11 mouse cellular contexts compared by ENCODE assay signal in genomic region chr2:132059919-132060318, GRCm38 (mm10). TPM values are rescaled to one million over a fixed set of nuclear protein-coding genes. Genes with fewer than 3 reads are reported as not detected.
DNase-seq lines count a peak whose midpoint lies in the region; ATAC-seq and TF ChIP-seq lines count a peak whose summit lies in the region.
"Had no signal": no experiment of that assay in that cellular context is flagged by ENCODE, and none has a peak within 500 bp of the region (broad histone marks: within the 10 kb centered on the region; RNA-seq: fewer than 3 reads in every experiment).

No protein-coding gene starts in this region.

- H3K4me2 ChIP-seq in liver, embryonic 11.5 days = no peak overlapping the region

- no peaks in the 10 kb centered on the region for H3K27me3 ChIP-seq in liver, adult 2 months (ENCODE audit: control insufficient read depth, insufficient read depth, low read length)
- no peaks in the 10 kb centered on the region for H3K27me3 ChIP-seq in liver, embryonic 11.5 days (replicated peaks; ENCODE audit: control insufficient read depth, insufficient read depth, low read length)

- H3K36me3 ChIP-seq in liver, adult 2 months (ENCODE audit: control insufficient read depth, insufficient read depth, low read length) = peaks cover 50% of the 10 kb centered on the region
- no peaks in the 10 kb centered on the region for H3K36me3 ChIP-seq in liver, embryonic 11.5 days (ENCODE audit: control insufficient read depth, insufficient read depth, low read length)

- H3K79me2 ChIP-seq in liver, adult 2 months (ENCODE audit: control insufficient read depth, insufficient read depth, low read length) = no peaks in the 10 kb centered on the region

- H3K4me1 ChIP-seq in liver, adult 2 months (ENCODE audit: control insufficient read depth, insufficient read depth, low read length) = no peaks in the 10 kb centered on the region
- no peaks in the 10 kb centered on the region for H3K4me1 ChIP-seq in liver, embryonic 11.5 days (replicated peaks; ENCODE audit: control insufficient read depth, insufficient read depth, low read length)

- no peak overlapping the region for H3K9ac ChIP-seq in liver, adult 2 months (ENCODE audit: low read depth, low read length)
- no peak overlapping the region for H3K9ac ChIP-seq in liver, embryonic 11.5 days (ENCODE audit: low read depth, low read length)

- no peak for TF ChIP-seq POLR2A in liver, adult 2 months (IDR thresholded peaks at IDR 0.05; ENCODE audit: extremely low read depth, insufficient read depth, low read length)

- peak; percentile 60; the same call in 1 of the 2 replicates for ATAC-seq in frontal cortex, adult (ENCODE audit: low TSS enrichment)
- ATAC-seq in liver, embryonic 11.5 days (replicated peaks; ENCODE audit: low FRiP score) = no peak

- H3K4me3 ChIP-seq in liver, adult 2 months (ENCODE audit: insufficient read depth, low read depth, low read length) = no peak overlapping the region
- no peak overlapping the region for H3K4me3 ChIP-seq in liver, embryonic 11.5 days (ENCODE audit: low read depth, low read length)

- 94% methylated on average over 8 of the region's 8 CpGs for WGBS in liver, adult 2 months
- 89% methylated on average over 8 of the region's 8 CpGs for WGBS in liver, embryonic 11.5 days

- no peak overlapping the region for H3K27ac ChIP-seq in liver, adult 2 months (replicated peaks; ENCODE audit: insufficient read depth, low read depth, low read length)
- no peak overlapping the region for H3K27ac ChIP-seq in liver, embryonic 11.5 days (ENCODE audit: low read depth, low read length)
- H3K27ac ChIP-seq: macrophage had no signal

- H3K9me3 ChIP-seq in liver, embryonic 11.5 days (ENCODE audit: control insufficient read depth, low read length) = no peaks in the 10 kb centered on the region

- TF ChIP-seq CTCF in liver, adult 2 months (IDR thresholded peaks at IDR 0.05; ENCODE audit: low read depth, low read length) = peak; percentile 5; the same call in 1 of the 2 replicates

- DNase-seq in frontal cortex, postnatal 14 days (ENCODE audit: low spot score in 2 of 2) = no peak
- DNase-seq in liver, adult 2 months (ENCODE audit: extremely low read depth, low read depth, low spot score) = no peak
- DNase-seq in liver, embryonic 11.5 days (ENCODE audit: low spot score) = no peak
- peak; percentile 31 for DNase-seq in CD4-positive helper T cell, adult 2 months (ENCODE audit: low read depth, low spot score)
- DNase-seq in naive thymus-derived CD4-positive, alpha-beta T cell, adult 2 months (ENCODE audit: low read depth) = peak; percentile 60
- DNase-seq in retina, embryonic 14.5 days (ENCODE audit: low spot score) = no peak
- no peak for DNase-seq in adrenal gland, postnatal 36 days
- DNase-seq: gastrocnemius, postnatal 14 days; left cerebral cortex, postnatal 4 days had no signal

RNA-seq across cellular contexts. Expression of gene Rassf2, which starts 29.9 kb away (rescaled TPM):
- total RNA-seq in liver, adult 2 months (2014; rRNA removed) = 1.3 and 1.5 TPM in 2 replicates
- 0.45 and 0.84 TPM in 2 replicates for polyA plus RNA-seq in liver, adult 2 months (2012; rRNA removed)
- polyA plus RNA-seq in liver, embryonic 11.5 days (2014; fragmentation: Nextera tagmentation; extraction: Ambion mirVana) = 4.9 and 6.2 TPM in 2 replicates
- 10 to 100 TPM in 1 of 2 experiments, 1 to 10 TPM in 1; 7.4 to 12.7 TPM for total RNA-seq in adrenal gland, postnatal 36 days (2021)

Comparison
In these comparisons a context has a peak if more than half of its experiments do, and no peak if none do; other contexts are left out.
1. DNase-seq: peak in CD4-positive helper T cell, adult 2 months (single experiment) and naive thymus-derived CD4-positive, alpha-beta T cell, adult 2 months (single experiment); none in frontal cortex, postnatal 14 days (0 of 2), liver, adult 2 months (single experiment), liver, embryonic 11.5 days (single experiment), retina, embryonic 14.5 days (single experiment) and adrenal gland, postnatal 36 days (0 of 2).